Mouse (Mus musculus) spleen, adult 2 months (tissue): Measurements from ENCODE around the gene Pigb.

Experiments used
- CTCF ChIP-seq: fragments of 200-500 bp; IDR thresholded peaks from 2 replicates; pipeline ENCODE4 v1.5.1; 2011; ENCODE audit warnings: mild to moderate bottlenecking, inconsistent platforms; ENCODE audit not compliant: insufficient read depth, insufficient read length, insufficient replicate concordance; ENCODE audit errors: extremely low read depth
- POLR2A ChIP-seq: fragments of 200-500 bp; IDR thresholded peaks from 2 replicates; pipeline ENCODE4 v1.6.1; 2011; ENCODE audit warnings: low read depth, low read length, inconsistent platforms

- no peak for TF ChIP-seq CTCF
- TF ChIP-seq POLR2A, result no peak
These were observed 8.8 kb downstream of the Pigb start for GRCm38 (mm10) chr9:73031421-73031820.
